Mouse (Mus musculus) CH12.LX (cell line): ENCODE results near the gene Tbc1d22a. TPM values are rescaled to one million over a fixed set of nuclear protein-coding genes. Genes with fewer than 3 reads are reported as not detected.
"Not testable (repeated sequence)": the region's sequence is repeated elsewhere in the genome, so short reads cannot be mapped to it uniquely, and the experiment has no call there.

Experiments
- DNase-seq: peaks from one replicate; pipeline ENCODE4 v3.0.0-alpha.2; 2013; ENCODE audit errors: extremely low read depth
- H3K27ac ChIP-seq: 2 replicates; pipeline ENCODE4 v1.5.1; 2012; ENCODE audit warnings: low read depth, mild to moderate bottlenecking, control low read depth, moderate library complexity; ENCODE audit not compliant: insufficient read depth
- H3K27me3 ChIP-seq: replicated peaks from 2 replicates; pipeline ENCODE3; 2012; ENCODE audit warnings: inconsistent platforms
- H3K36me3 ChIP-seq, 2 experiments: replicated peaks in 1 of 2; 2 replicates each; pipeline versions ENCODE3 to v1.6.1; 2012; ENCODE audit warnings: inconsistent platforms in 1 of 2, low read length in 1 of 2, mild to moderate bottlenecking in 1 of 2, mixed read lengths in 1 of 2, moderate library complexity in 1 of 2; ENCODE audit not compliant: control insufficient read depth in 1 of 2, insufficient read depth in 1 of 2
- H3K4me1 ChIP-seq, 2 experiments: 2 replicates each; pipeline ENCODE4 v1.6.1; 2012; ENCODE audit warnings: inconsistent platforms in 1 of 2, moderate library complexity in 1 of 2; ENCODE audit not compliant: insufficient read depth in 2 of 2, control insufficient read depth in 1 of 2
- H3K4me2 ChIP-seq: 2 replicates; pipeline ENCODE4 v1.6.1; 2012; ENCODE audit warnings: low read depth, mild to moderate bottlenecking, control low read depth; ENCODE audit not compliant: poor library complexity, insufficient read depth, severe bottlenecking
- H3K4me3 ChIP-seq, 3 experiments: fragments of 150-350 bp in 1 of 3; sonication (generic) in 1 of 3; replicated peaks in 1 of 3; 2 replicates each; pipeline versions ENCODE3 to v1.5.1; 2011 to 2012; ENCODE audit warnings: low read depth in 2 of 3, low read length in 2 of 3, mild to moderate bottlenecking in 2 of 3, moderate library complexity in 2 of 3, control low read depth in 1 of 3, improper control_type of control experiment in 1 of 3, inconsistent platforms in 1 of 3, mixed read lengths in 1 of 3; ENCODE audit not compliant: poor library complexity in 1 of 3
- H3K79me2 ChIP-seq: replicated peaks from 2 replicates; pipeline ENCODE4 v1.6.1; 2012; ENCODE audit warnings: mild to moderate bottlenecking, moderate library complexity; ENCODE audit not compliant: control insufficient read depth, poor library complexity, insufficient read depth, severe bottlenecking; ENCODE audit errors: extremely low read depth
- H3K9ac ChIP-seq: 2 replicates; pipeline ENCODE4 v1.6.1; 2012; ENCODE audit warnings: low read depth, mild to moderate bottlenecking, control low read depth, moderate library complexity; ENCODE audit not compliant: insufficient read depth
- H3K9me3 ChIP-seq: replicated peaks from 2 replicates; pipeline ENCODE3; 2012; ENCODE audit warnings: low read length, inconsistent platforms, mixed read lengths
- CHD2 ChIP-seq: IDR thresholded peaks from 2 replicates; pipeline ENCODE4 v1.6.1; 2011; ENCODE audit warnings: low read length, improper control_type of control experiment
- EP300 ChIP-seq: IDR thresholded peaks from 2 replicates; pipeline ENCODE4 v1.6.1; 2011; ENCODE audit warnings: low read length, improper control_type of control experiment
- MAFK ChIP-seq: IDR thresholded peaks from 2 replicates; pipeline ENCODE4 v1.6.1; 2011; ENCODE audit warnings: low read length, improper control_type of control experiment; ENCODE audit not compliant: insufficient replicate concordance
- SIN3A ChIP-seq: IDR thresholded peaks from 2 replicates; pipeline ENCODE4 v1.6.1; 2012; ENCODE audit warnings: low read length, improper control_type of control experiment, inconsistent platforms
- SMC3 ChIP-seq: IDR thresholded peaks from 2 replicates; pipeline ENCODE4 v1.6.1; 2011; ENCODE audit warnings: low read depth, low read length, improper control_type of control experiment
- USF1 ChIP-seq: IDR thresholded peaks from 2 replicates; pipeline ENCODE4 v1.6.1; 2014; ENCODE audit warnings: low read depth, mild to moderate bottlenecking, inconsistent platforms, low read length, improper control_type of control experiment
- dilution Hi-C: fragments of 300-500 bp; cut with MboI; formaldehyde crosslinking; loops from 2 replicates; pipeline ENCODE4 v1.14.3; 2020; ENCODE audit warnings: low sequenced_read_pairs; ENCODE audit not compliant: extremely low pct_unique_long_range_greater_than_20kb, extremely low pct_ligation_motif_present
- in situ Hi-C: fragments of 300-500 bp; cut with MboI; formaldehyde crosslinking; loops from 3 replicates; pipeline ENCODE4 v1.14.3; 2019; ENCODE audit warnings: low sequenced_read_pairs, low pct_ligation_motif_present, low pct_unique_long_range_greater_than_20kb, mixed read lengths
- polyA plus RNA-seq: library from polyadenylated mRNA; unstranded; fragments of >175 nt; gene quantifications from 2 replicates; pipeline ENCODE4 v1.2.1, GENCODE M21; 2012; ENCODE audit warnings: low read depth; ENCODE audit not compliant: insufficient read length
- total RNA-seq, 2 experiments: library from RNA; depleted of rRNA; stranded (reverse); fragments of 300-350 nt in 1 of 2; fragments of >200 nt in 1 of 2; gene quantifications; 2 replicates each; pipeline ENCODE4 v1.2.3; 2012 to 2014

Gene Tbc1d22a
- total and polyA plus RNA-seq, 3 experiments: 17.6 to 20.2 (median 19.4) TPM

DNA sequence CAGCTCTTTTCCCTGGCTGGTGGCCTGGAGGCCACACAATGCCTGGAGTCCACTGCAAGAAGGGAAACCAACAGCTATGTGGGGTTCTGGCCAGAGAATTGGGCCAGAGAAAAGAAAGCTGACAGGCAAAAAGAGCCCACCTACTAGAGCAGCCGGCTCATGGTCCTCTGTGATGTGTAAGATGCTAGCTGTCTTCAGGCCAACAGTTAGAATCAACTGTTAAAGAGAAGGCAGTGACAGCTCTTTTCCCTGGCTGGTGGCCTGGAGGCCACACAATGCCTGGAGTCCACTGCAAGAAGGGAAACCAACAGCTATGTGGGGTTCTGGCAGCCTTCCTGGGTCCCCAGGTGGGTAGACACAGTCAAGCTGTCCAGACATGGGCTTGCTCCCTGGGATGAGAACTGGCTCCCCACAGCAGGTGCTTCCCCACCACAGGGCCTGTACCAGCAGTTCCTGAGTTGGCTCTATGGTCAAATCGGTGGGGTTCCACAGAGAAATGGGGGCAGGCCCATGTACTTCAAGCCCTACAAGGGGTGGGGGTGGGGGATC is 36.5 kb upstream of the Tbc1d22a start:
- dilution Hi-C loops, H3K9ac ChIP-seq, H3K4me3 ChIP-seq, H3K4me2 ChIP-seq, in situ Hi-C loops, H3K36me3 ChIP-seq, DNase-seq, H3K9me3 ChIP-seq, H3K27ac ChIP-seq, H3K79me2 ChIP-seq: not testable (repeated sequence)
- Histone ChIP-seq H3K27me3 (peaks cover 31% of the 10 kb centered on the region), H3K4me1 (peaks cover 27 to 76% of the 10 kb centered on the region in 2 experiments)

DNA sequence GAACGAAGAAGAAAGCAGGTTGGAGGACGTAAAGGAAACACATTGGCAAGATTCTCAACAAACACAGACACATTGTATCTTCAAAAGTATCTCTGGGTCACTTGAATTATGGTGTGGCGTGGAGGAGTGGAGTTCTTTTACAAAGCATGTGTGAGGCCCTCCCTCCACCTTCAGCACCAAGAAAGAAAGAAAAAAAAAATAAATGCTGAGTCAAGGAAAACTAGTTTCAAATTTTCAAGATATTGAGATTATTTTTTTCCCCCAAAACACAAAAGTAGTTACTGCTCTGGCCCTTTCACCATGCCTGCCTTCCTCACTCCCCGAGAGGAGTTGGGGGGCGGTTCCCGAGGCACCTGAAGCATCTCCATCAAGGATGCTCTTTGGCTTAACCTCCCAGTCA is 35.7 kb upstream of the Tbc1d22a start:
- dilution Hi-C loops: no loop called here

DNA sequence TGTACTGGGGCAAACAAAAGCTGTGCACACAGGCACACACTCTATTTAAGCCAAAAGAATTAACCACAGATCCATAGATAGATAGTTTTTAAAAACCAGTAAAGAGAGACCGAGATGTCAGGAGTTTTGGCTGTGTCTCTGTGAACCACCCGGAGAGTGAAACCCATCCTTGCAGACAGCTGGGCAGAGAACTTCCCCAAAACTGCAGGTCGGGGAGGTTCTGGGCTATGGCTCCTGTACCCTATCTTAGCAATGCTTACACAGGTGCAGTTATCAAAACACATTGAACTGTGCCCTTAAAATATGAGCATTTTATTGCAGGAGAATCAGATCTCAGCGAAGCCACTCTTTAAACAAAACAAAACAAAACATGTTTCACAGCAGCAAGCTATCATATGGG is 33.8 kb upstream of the Tbc1d22a start:
- Histone ChIP-seq H3K79me2 (no peaks in the 10 kb centered on the region; the same call in 1 of the 2 replicates), H3K27ac (no peak overlapping the region), H3K4me2 (no peak overlapping the region), H3K36me3 (no peaks in the 10 kb centered on the region), H3K9me3 (no peaks in the 10 kb centered on the region), H3K27me3 (peaks cover 39% of the 10 kb centered on the region)
- DNase-seq: no peak
- TF ChIP-seq EP300 (peak; percentile 50; the same call in 1 of the 2 replicates), SIN3A (no peak)
- TF ChIP-seq, all 38 proteins: peak for 1
- in situ Hi-C loops (no loop called here), dilution Hi-C loops (no loop called here)
- H3K4me3 ChIP-seq: no peak overlapping the region
- no peak overlapping the region for H3K9ac ChIP-seq
- H3K4me1 ChIP-seq: peaks cover 27 to 72% of the 10 kb centered on the region in 2 experiments

More for the DNA sequence above, 35.7 kb upstream of the Tbc1d22a start:
- no peaks in the 10 kb centered on the region for H3K9me3 ChIP-seq
- TF ChIP-seq MAFK (peak; percentile 68; the same call in 1 of the 2 replicates), USF1 (no peak), SIN3A (no peak), SMC3 (no peak), CHD2 (no peak)
- TF ChIP-seq, all 38 proteins: peak for 1
- DNase-seq: no peak
- in situ Hi-C loops: no loop called here
- Histone ChIP-seq H3K4me1 (peaks cover 28 to 75% of the 10 kb centered on the region in 2 experiments), H3K79me2 (no peaks in the 10 kb centered on the region), H3K9ac (no peak overlapping the region), H3K36me3 (no peaks in the 10 kb centered on the region), H3K27ac (no peak overlapping the region), H3K4me2 (no peak overlapping the region), H3K27me3 (peaks cover 34% of the 10 kb centered on the region), H3K4me3 (no peak overlapping the region)

DNA sequence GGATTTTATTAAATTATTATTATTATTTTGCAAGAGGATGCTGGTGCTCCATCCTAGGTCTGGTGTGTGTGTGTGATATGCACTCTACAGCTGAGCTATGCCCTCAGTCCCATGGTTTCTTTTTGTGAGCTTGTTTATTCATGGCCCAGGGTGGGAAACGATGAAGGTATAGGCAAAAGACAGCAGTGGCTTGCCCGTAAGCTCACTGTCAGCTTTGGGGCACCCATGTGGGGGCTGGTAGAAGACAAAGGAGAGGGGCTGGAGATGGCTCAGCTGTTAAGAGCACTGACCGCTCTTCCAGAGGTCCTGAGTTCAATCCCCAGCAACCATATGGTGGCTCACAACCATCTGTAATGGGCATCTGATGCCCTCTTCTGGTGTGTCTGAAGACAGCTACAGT is 32.9 kb upstream of the Tbc1d22a start:
- Histone ChIP-seq H3K4me1 (peaks cover 21 to 68% of the 10 kb centered on the region in 2 experiments), H3K27me3 (peaks cover 45% of the 10 kb centered on the region)
- dilution Hi-C loops, H3K4me3 ChIP-seq, H3K9ac ChIP-seq, DNase-seq, H3K27ac ChIP-seq, H3K79me2 ChIP-seq, H3K9me3 ChIP-seq, in situ Hi-C loops, H3K4me2 ChIP-seq, H3K36me3 ChIP-seq: not testable (repeated sequence)
